Mouse (Mus musculus) liver, embryonic 11.5 days (tissue): Measurements from ENCODE around the gene Mmel1. TPM values are rescaled to one million over a fixed set of nuclear protein-coding genes. Genes with fewer than 3 reads are reported as not detected.

Source experiments
- ATAC-seq: fragments of 200-750 bp; cut with Nextera tagmentation; replicated peaks from 2 replicates; pipeline ENCODE4 v1.8.0; 2017; ENCODE audit warnings: moderate number of reproducible peaks, mild to moderate bottlenecking, moderate TSS enrichment, moderate library complexity; ENCODE audit not compliant: low FRiP score
- DNase-seq: peaks from one replicate; pipeline ENCODE4 v3.0.0-alpha.2; 2017; ENCODE audit warnings: low spot score
- H3K27ac ChIP-seq: fragments of 300-500 bp; sonication (generic); 2 replicates; pipeline ENCODE4 v1.5.1; 2014; ENCODE audit warnings: mild to moderate bottlenecking, low read depth, low read length, control low read depth
- H3K27me3 ChIP-seq: fragments of 300-500 bp; sonication (generic); replicated peaks from 2 replicates; pipeline ENCODE4 v1.6.1; 2014; ENCODE audit warnings: low read length, mixed read lengths; ENCODE audit not compliant: control insufficient read depth, insufficient read depth
- H3K36me3 ChIP-seq: fragments of 300-500 bp; sonication (generic); 2 replicates; pipeline ENCODE4 v1.6.1; 2014; ENCODE audit warnings: mild to moderate bottlenecking, low read length, moderate library complexity, mixed read lengths; ENCODE audit not compliant: control insufficient read depth, insufficient read depth
- H3K4me1 ChIP-seq: fragments of 300-500 bp; sonication (generic); replicated peaks from 2 replicates; pipeline ENCODE4 v1.6.1; 2014; ENCODE audit warnings: low read length, mixed read lengths; ENCODE audit not compliant: control insufficient read depth, insufficient read depth
- H3K4me2 ChIP-seq: fragments of 300-500 bp; sonication (generic); 2 replicates; pipeline ENCODE4 v1.6.1; 2014; ENCODE audit warnings: mild to moderate bottlenecking, control low read depth, moderate library complexity
- H3K4me3 ChIP-seq: fragments of 300-500 bp; sonication (generic); 2 replicates; pipeline ENCODE4 v1.5.1; 2014; ENCODE audit warnings: low read depth, low read length, control low read depth
- H3K9ac ChIP-seq: fragments of 300-500 bp; sonication (generic); 2 replicates; pipeline ENCODE4 v1.6.1; 2014; ENCODE audit warnings: low read depth, low read length, control low read depth
- H3K9me3 ChIP-seq: fragments of 300-500 bp; sonication (generic); 2 replicates; pipeline ENCODE4 v1.6.1; 2016; ENCODE audit warnings: low read length, inconsistent platforms, mixed read lengths; ENCODE audit not compliant: control insufficient read depth
- WGBS: fragments of 180-500 bp; shearing (Covaris S2); extraction: QIAGEN DNeasy Blood & Tissue Kit; methylation state at CpG from one replicate; pipeline ENCODE4 v1.1.7; 2014; 5-methylcytosine and 5-hydroxymethylcytosine counted together
- polyA plus RNA-seq: library from polyadenylated mRNA; unstranded; fragments of >200 nt; fragmentation: Nextera tagmentation; extraction: Ambion mirVana; gene quantifications from 2 replicates; pipeline ENCODE4 v1.2.1, GENCODE M21; 2014

Gene Mmel1
- polyA plus RNA-seq, 1 experiment from 2014 or later = 0.25 TPM

- no peak overlapping the region for H3K4me3 ChIP-seq
- WGBS = 44% methylated on average over 17 of the region's 17 CpGs
These were observed 38.4 kb downstream of the Mmel1 start for GRCm38 (mm10) chr4:154907833-154908232.

GRCm38 (mm10) chr4:154908490-154908889 lies 39.1 kb downstream of the Mmel1 start:
- peak overlapping the region; percentile 68; the same call in 1 of the 2 replicates for H3K9ac ChIP-seq
- H3K9me3 ChIP-seq = no peaks in the 10 kb centered on the region
- H3K27ac ChIP-seq = peak overlapping the region; percentile 84; the same call in 1 of the 2 replicates
- H3K36me3 ChIP-seq = no peaks in the 10 kb centered on the region
- no peak overlapping the region for H3K4me3 ChIP-seq
- ATAC-seq (no peak), DNase-seq (no peak)
- 65% methylated on average over 5 of the region's 5 CpGs for WGBS
- H3K27me3 ChIP-seq = no peaks in the 10 kb centered on the region
- no peak overlapping the region for H3K4me2 ChIP-seq
- peaks cover 47% of the 10 kb centered on the region for H3K4me1 ChIP-seq

More at GRCm38 (mm10) chr4:154907833-154908232, 38.4 kb downstream of the Mmel1 start:
- Histone ChIP-seq H3K4me2 (peak overlapping the region; percentile 51), H3K36me3 (no peaks in the 10 kb centered on the region), H3K9me3 (no peaks in the 10 kb centered on the region), H3K27ac (peak overlapping the region; percentile 84), H3K27me3 (no peaks in the 10 kb centered on the region), H3K4me1 (peaks cover 43% of the 10 kb centered on the region), H3K9ac (peak overlapping the region; percentile 68)
- ATAC-seq = peak; percentile 44; the same call in 1 of the 2 replicates
- DNase-seq = peak; percentile 80

DNA sequence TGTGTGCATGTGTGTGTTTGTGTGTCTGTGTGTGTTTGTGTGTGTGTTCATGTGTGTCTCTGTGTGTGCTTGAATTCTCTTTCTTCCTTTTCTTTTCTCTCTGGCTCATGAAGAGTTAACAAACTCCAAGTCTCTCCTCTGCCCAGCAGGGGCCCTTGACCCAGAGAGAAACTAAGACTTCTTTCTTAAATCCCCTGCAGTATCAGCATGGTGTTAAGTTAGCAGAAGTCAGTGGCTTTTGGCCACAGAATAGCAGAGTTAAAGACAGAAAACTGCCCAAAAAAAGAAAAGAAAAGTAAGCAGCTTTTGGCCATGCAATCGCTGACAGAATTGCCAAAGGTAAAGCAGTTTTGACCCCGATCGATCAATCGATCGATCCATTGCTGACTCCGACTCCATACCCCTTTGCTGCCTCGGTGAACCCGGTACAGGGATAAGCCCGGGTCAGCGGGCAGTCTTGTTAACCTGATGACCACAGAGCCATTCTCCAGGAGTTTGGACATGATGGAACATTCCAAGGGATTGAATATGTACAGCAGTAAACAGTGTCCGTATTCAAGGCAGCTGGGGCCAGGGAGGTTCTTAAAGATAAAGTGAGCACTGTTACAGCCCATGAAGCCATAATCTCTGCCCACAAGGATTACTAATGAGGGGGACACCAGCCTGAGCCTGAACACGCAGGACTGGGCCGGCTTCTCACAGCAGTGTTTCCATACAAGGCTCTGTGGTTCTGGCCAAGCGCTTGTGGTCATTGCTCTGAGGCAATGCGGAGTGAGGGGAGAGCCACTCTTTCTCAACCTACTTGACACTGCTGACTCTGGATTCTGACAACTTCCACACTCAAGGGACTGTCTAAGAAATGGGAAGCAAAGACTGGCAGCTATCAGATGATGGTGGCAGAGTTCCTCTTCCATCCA lies 41.5 kb downstream of the Mmel1 start:
- H3K4me3 ChIP-seq = peak overlapping the region; percentile 7; the same call in 1 of the 2 replicates
- H3K27ac ChIP-seq = peak overlapping the region; percentile 92
- no peaks in the 10 kb centered on the region for H3K9me3 ChIP-seq
- ATAC-seq = peak; percentile 67
- H3K4me1 ChIP-seq = peaks cover 51% of the 10 kb centered on the region
- no peak for DNase-seq
- 27% methylated on average over 15 of the region's 15 CpGs for WGBS
- peak overlapping the region; percentile 60 for H3K4me2 ChIP-seq
- H3K27me3 ChIP-seq = no peaks in the 10 kb centered on the region
- H3K9ac ChIP-seq = peak overlapping the region; percentile 49
- H3K36me3 ChIP-seq = no peaks in the 10 kb centered on the region

- H3K27me3 ChIP-seq = no peaks in the 10 kb centered on the region
- WGBS = 30% methylated on average over 2 of the region's 2 CpGs
- DNase-seq (no peak), ATAC-seq (peak; percentile 87)
- H3K4me3 ChIP-seq = 0 out of 2 replicates have a peak overlapping the region, but pooled peaks have one; percentile 7
- peak overlapping the region; percentile 49 for H3K9ac ChIP-seq
- H3K27ac ChIP-seq = peak overlapping the region; percentile 92
- H3K36me3 ChIP-seq = no peaks in the 10 kb centered on the region
- H3K4me2 ChIP-seq = peak overlapping the region; percentile 60
- no peaks in the 10 kb centered on the region for H3K9me3 ChIP-seq
- H3K4me1 ChIP-seq = peaks cover 57% of the 10 kb centered on the region
These were observed 42.3 kb downstream of the Mmel1 start for GRCm38 (mm10) chr4:154911644-154912043.

- Histone ChIP-seq H3K4me2 (no peak overlapping the region), H3K9me3 (no peaks in the 10 kb centered on the region), H3K36me3 (peaks cover 13% of the 10 kb centered on the region), H3K27ac (peak overlapping the region; percentile 92; the same call in 1 of the 2 replicates), H3K4me3 (no peak overlapping the region), H3K9ac (no peak overlapping the region), H3K27me3 (no peaks in the 10 kb centered on the region), H3K4me1 (peaks cover 48% of the 10 kb centered on the region)
- DNase-seq = no peak
- ATAC-seq = no peak
- 91% methylated on average over 3 of the region's 3 CpGs for WGBS
These were observed 44.5 kb downstream of the Mmel1 start for GRCm38 (mm10) chr4:154913845-154914244.

- H3K27ac ChIP-seq = peak overlapping the region; percentile 2; the same call in 1 of the 2 replicates
- DNase-seq (no peak), ATAC-seq (no peak)
- H3K4me1 ChIP-seq = peaks cover 46% of the 10 kb centered on the region
- H3K9ac ChIP-seq = no peak overlapping the region
- no peak overlapping the region for H3K4me3 ChIP-seq
- 92% methylated on average over 4 of the region's 4 CpGs for WGBS
- no peak overlapping the region for H3K4me2 ChIP-seq
- H3K27me3 ChIP-seq = no peaks in the 10 kb centered on the region
- peaks cover 13% of the 10 kb centered on the region for H3K36me3 ChIP-seq
- no peaks in the 10 kb centered on the region for H3K9me3 ChIP-seq
These were observed 44.9 kb downstream of the Mmel1 start for GRCm38 (mm10) chr4:154914252-154914651.

- DNase-seq (no peak), ATAC-seq (no peak)
- Histone ChIP-seq H3K27me3 (no peaks in the 10 kb centered on the region), H3K4me2 (no peak overlapping the region), H3K36me3 (peaks cover 13% of the 10 kb centered on the region), H3K9ac (no peak overlapping the region), H3K4me3 (no peak overlapping the region), H3K9me3 (no peaks in the 10 kb centered on the region), H3K4me1 (peaks cover 45% of the 10 kb centered on the region), H3K27ac (peak overlapping the region; percentile 2; the same call in 1 of the 2 replicates)
- 69% methylated on average over 3 of the region's 3 CpGs for WGBS
These were observed 45.3 kb downstream of the Mmel1 start for GRCm38 (mm10) chr4:154914707-154915106.

DNA sequence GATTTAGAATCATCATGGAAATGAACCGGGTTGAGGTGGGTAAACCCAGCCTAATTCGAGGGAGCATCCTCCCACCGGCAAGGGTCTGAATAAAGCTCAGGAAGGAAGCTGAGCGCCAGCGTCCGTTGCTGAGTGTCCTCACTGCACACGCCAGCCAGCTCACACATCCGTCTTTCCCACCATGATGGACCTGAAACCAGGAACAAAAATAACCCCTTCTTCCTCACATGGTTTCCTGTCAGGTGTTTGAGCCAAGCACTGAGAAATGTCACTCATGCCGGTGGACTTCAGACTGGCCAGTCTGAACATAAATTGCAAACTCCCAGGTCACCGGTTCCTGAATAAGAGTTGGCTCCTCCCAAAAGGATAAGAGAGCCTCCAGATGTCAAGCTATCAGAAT lies 45.9 kb downstream of the Mmel1 start:
- no peak overlapping the region for H3K9ac ChIP-seq
- H3K36me3 ChIP-seq = peaks cover 13% of the 10 kb centered on the region
- H3K4me3 ChIP-seq = no peak overlapping the region
- peaks cover 39% of the 10 kb centered on the region for H3K4me1 ChIP-seq
- 57% methylated on average over 10 of the region's 10 CpGs for WGBS
- no peaks in the 10 kb centered on the region for H3K9me3 ChIP-seq
- H3K4me2 ChIP-seq = no peak overlapping the region
- peak overlapping the region; percentile 55 for H3K27ac ChIP-seq
- DNase-seq (no peak), ATAC-seq (no peak)
- H3K27me3 ChIP-seq = no peaks in the 10 kb centered on the region
